ENCODE assay signal across 9 mouse cellular contexts in genomic region chr8:84713381-84713780, GRCm38 (mm10). TPM values are rescaled to one million over a fixed set of nuclear protein-coding genes. Genes with fewer than 3 reads are reported as not detected.
DNase-seq lines count a peak whose midpoint lies in the region; ATAC-seq and TF ChIP-seq lines count a peak whose summit lies in the region.
"Had no signal": no experiment of that assay in that cellular context is flagged by ENCODE, and none has a peak within 500 bp of the region (broad histone marks: within the 10 kb centered on the region; RNA-seq: fewer than 3 reads in every experiment).

No protein-coding gene starts in this region.

- H3K9ac ChIP-seq in kidney, embryonic 14.5 days (ENCODE audit: low read depth, low read length): peak overlapping the region; percentile 5; the same call in 1 of the 2 replicates
- H3K9ac ChIP-seq in embryonic facial prominence, embryonic 13.5 days: peak overlapping the region; percentile 54
- H3K9ac ChIP-seq in hindbrain, embryonic 16.5 days (ENCODE audit: low read depth, low read length): no peak overlapping the region
- H3K9ac ChIP-seq in midbrain, postnatal 0 days (replicated peaks; ENCODE audit: low read length, poor library complexity, severe bottlenecking): no peak overlapping the region

- peak overlapping the region; percentile 85 for H3K27ac ChIP-seq in kidney, embryonic 14.5 days (ENCODE audit: low read depth, low read length)
- H3K27ac ChIP-seq in embryonic facial prominence, embryonic 13.5 days: peak overlapping the region; percentile 98
- H3K27ac ChIP-seq in hindbrain, embryonic 16.5 days (ENCODE audit: low read depth, low read length): peak overlapping the region; percentile 73
- peak overlapping the region; percentile 57 for H3K27ac ChIP-seq in midbrain, postnatal 0 days (ENCODE audit: low read depth, low read length)
- H3K27ac ChIP-seq: macrophage had no signal

- no peaks in the 10 kb centered on the region for H3K36me3 ChIP-seq in kidney, embryonic 14.5 days (ENCODE audit: control insufficient read depth, insufficient read depth, low read length)
- H3K36me3 ChIP-seq in embryonic facial prominence, embryonic 13.5 days: peaks cover 39% of the 10 kb centered on the region
- H3K36me3 ChIP-seq in hindbrain, embryonic 16.5 days (ENCODE audit: control insufficient read depth, insufficient read depth, low read length): no peaks in the 10 kb centered on the region
- no peaks in the 10 kb centered on the region for H3K36me3 ChIP-seq in midbrain, postnatal 0 days (ENCODE audit: insufficient read depth, low read length)

- H3K9me3 ChIP-seq in kidney, embryonic 14.5 days (ENCODE audit: control insufficient read depth, low read length): no peaks in the 10 kb centered on the region
- H3K9me3 ChIP-seq in embryonic facial prominence, embryonic 13.5 days: no peaks in the 10 kb centered on the region
- no peaks in the 10 kb centered on the region for H3K9me3 ChIP-seq in hindbrain, embryonic 16.5 days (ENCODE audit: control insufficient read depth, low read length)
- H3K9me3 ChIP-seq in midbrain, postnatal 0 days (ENCODE audit: low read length): no peaks in the 10 kb centered on the region

- no peak for ATAC-seq in kidney, embryonic 14.5 days (ENCODE audit: low FRiP score, low TSS enrichment)
- no peak for ATAC-seq in embryonic facial prominence, embryonic 13.5 days (ENCODE audit: insufficient number of reproducible peaks, insufficient read depth, low FRiP score, low TSS enrichment, low read depth)
- no peak for ATAC-seq in hindbrain, embryonic 16.5 days
- ATAC-seq in midbrain, postnatal 0 days (ENCODE audit: low FRiP score): no peak

- peaks cover 31% of the 10 kb centered on the region for H3K4me1 ChIP-seq in kidney, embryonic 14.5 days (ENCODE audit: control insufficient read depth, insufficient read depth, low read length)
- H3K4me1 ChIP-seq in embryonic facial prominence, embryonic 13.5 days: peaks cover 80% of the 10 kb centered on the region
- peaks cover 39% of the 10 kb centered on the region for H3K4me1 ChIP-seq in hindbrain, embryonic 16.5 days (ENCODE audit: control insufficient read depth, insufficient read depth, low read depth, low read length)
- no peaks in the 10 kb centered on the region for H3K4me1 ChIP-seq in midbrain, postnatal 0 days (ENCODE audit: insufficient read depth, low read length)

- no peak for DNase-seq in kidney, adult 11 months
- no peak for DNase-seq in midbrain, postnatal 0 days (ENCODE audit: low spot score)
- no peak for DNase-seq in right cerebral cortex, postnatal 36 days (ENCODE audit: low spot score in 2 of 2)
- DNase-seq in right cerebral cortex, postnatal 14 days: no peak
- DNase-seq in cerebellum, postnatal 4 days (ENCODE audit: low spot score in 2 of 2): no peak

- WGBS in kidney, embryonic 14.5 days: 35% methylated on average over 4 of the region's 4 CpGs
- 28% methylated on average over 4 of the region's 4 CpGs for WGBS in embryonic facial prominence, embryonic 13.5 days
- 45% methylated on average over 4 of the region's 4 CpGs for WGBS in hindbrain, embryonic 16.5 days
- WGBS in midbrain, postnatal 0 days: 51% methylated on average over 4 of the region's 4 CpGs

- no peak for TF ChIP-seq CTCF in midbrain, postnatal 0 days (IDR thresholded peaks at IDR 0.05)

- peaks cover 49% of the 10 kb centered on the region for H3K27me3 ChIP-seq in kidney, embryonic 14.5 days (ENCODE audit: control insufficient read depth, insufficient read depth, low read length)
- peaks cover 25% of the 10 kb centered on the region for H3K27me3 ChIP-seq in embryonic facial prominence, embryonic 13.5 days
- peaks cover 3% of the 10 kb centered on the region for H3K27me3 ChIP-seq in hindbrain, embryonic 16.5 days (replicated peaks; ENCODE audit: control insufficient read depth, insufficient read depth, low read length)
- peaks cover 12% of the 10 kb centered on the region; the same call in 1 of the 2 replicates for H3K27me3 ChIP-seq in midbrain, postnatal 0 days (ENCODE audit: insufficient read depth, low read length)

- H3K4me3 ChIP-seq in kidney, embryonic 14.5 days (ENCODE audit: low read length): no peak overlapping the region
- no peak overlapping the region for H3K4me3 ChIP-seq in embryonic facial prominence, embryonic 13.5 days
- no peak overlapping the region for H3K4me3 ChIP-seq in hindbrain, embryonic 16.5 days (ENCODE audit: low read length)
- no peak overlapping the region for H3K4me3 ChIP-seq in midbrain, postnatal 0 days (ENCODE audit: low read depth, low read length)

- no peak overlapping the region for H3K4me2 ChIP-seq in kidney, embryonic 14.5 days (replicated peaks; ENCODE audit: low read depth, low read length)
- H3K4me2 ChIP-seq in embryonic facial prominence, embryonic 13.5 days: peak overlapping the region; percentile 27; the same call in 1 of the 2 replicates
- H3K4me2 ChIP-seq in hindbrain, embryonic 16.5 days (ENCODE audit: low read length): no peak overlapping the region
- no peak overlapping the region for H3K4me2 ChIP-seq in midbrain, postnatal 0 days (ENCODE audit: low read depth, low read length, poor library complexity, severe bottlenecking)

RNA-seq across cellular contexts. Expression of gene G430095P16Rik, which starts 9.4 kb away (rescaled TPM):
- polyA plus RNA-seq in kidney, embryonic 14.5 days (2014; fragmentation: Nextera tagmentation; extraction: Ambion mirVana): 1.7 and 2.8 TPM in 2 replicates
- polyA plus RNA-seq in embryonic facial prominence, embryonic 13.5 days (2015; fragmentation: Nextera tagmentation; extraction: Ambion mirVana): 6.1 and 6.2 TPM in 2 replicates
- 0.82 and 0.89 TPM in 2 replicates for polyA plus RNA-seq in hindbrain, embryonic 16.5 days (2015; fragmentation: Nextera tagmentation; extraction: Ambion mirVana)
- total RNA-seq in midbrain, postnatal 0 days (2014; rRNA removed): not detected in 2 replicates
- polyA plus RNA-seq in midbrain, postnatal 0 days (2015; fragmentation: Nextera tagmentation; extraction: Ambion mirVana): 0.39 and 0.71 TPM in 2 replicates
- polyA plus RNA-seq: macrophage had no signal

RNA-seq across cellular contexts. Expression of gene Lyl1, which starts 12.1 kb away (rescaled TPM):
- 6.3 and 8.9 TPM in 2 replicates for polyA plus RNA-seq in kidney, embryonic 14.5 days (2014; fragmentation: Nextera tagmentation; extraction: Ambion mirVana)
- polyA plus RNA-seq in embryonic facial prominence, embryonic 13.5 days (2015; fragmentation: Nextera tagmentation; extraction: Ambion mirVana): 4.8 and 4.9 TPM in 2 replicates
- 2.6 and 3.2 TPM in 2 replicates for polyA plus RNA-seq in hindbrain, embryonic 16.5 days (2015; fragmentation: Nextera tagmentation; extraction: Ambion mirVana)
- 4.6 and 4.8 TPM in 2 replicates for total RNA-seq in midbrain, postnatal 0 days (2014; rRNA removed)
- polyA plus RNA-seq in midbrain, postnatal 0 days (2015; fragmentation: Nextera tagmentation; extraction: Ambion mirVana): 2.0 and 2.8 TPM in 2 replicates

RNA-seq across cellular contexts. Expression of gene Nacc1, which starts 25.7 kb away (rescaled TPM):
- 28.1 and 33.1 TPM in 2 replicates for polyA plus RNA-seq in kidney, embryonic 14.5 days (2014; fragmentation: Nextera tagmentation; extraction: Ambion mirVana)
- 16.3 and 16.6 TPM in 2 replicates for polyA plus RNA-seq in embryonic facial prominence, embryonic 13.5 days (2015; fragmentation: Nextera tagmentation; extraction: Ambion mirVana)
- polyA plus RNA-seq in hindbrain, embryonic 16.5 days (2015; fragmentation: Nextera tagmentation; extraction: Ambion mirVana): 12.4 and 15.5 TPM in 2 replicates
- total RNA-seq in midbrain, postnatal 0 days (2014; rRNA removed): 87.2 and 102 TPM in 2 replicates
- polyA plus RNA-seq in midbrain, postnatal 0 days (2015; fragmentation: Nextera tagmentation; extraction: Ambion mirVana): 13.7 and 13.8 TPM in 2 replicates

RNA-seq across cellular contexts. Expression of gene Trmt1, which starts 27.3 kb away (rescaled TPM):
- polyA plus RNA-seq in kidney, embryonic 14.5 days (2014; fragmentation: Nextera tagmentation; extraction: Ambion mirVana): 65.4 and 82.3 TPM in 2 replicates
- 71.3 and 78.6 TPM in 2 replicates for polyA plus RNA-seq in embryonic facial prominence, embryonic 13.5 days (2015; fragmentation: Nextera tagmentation; extraction: Ambion mirVana)
- 66.8 and 71.2 TPM in 2 replicates for polyA plus RNA-seq in hindbrain, embryonic 16.5 days (2015; fragmentation: Nextera tagmentation; extraction: Ambion mirVana)
- 88.5 and 99.5 TPM in 2 replicates for total RNA-seq in midbrain, postnatal 0 days (2014; rRNA removed)
- polyA plus RNA-seq in midbrain, postnatal 0 days (2015; fragmentation: Nextera tagmentation; extraction: Ambion mirVana): 74.2 and 75.0 TPM in 2 replicates

RNA-seq across cellular contexts. Expression of gene Ier2, which starts 50.7 kb away (rescaled TPM):
- polyA plus RNA-seq in kidney, embryonic 14.5 days (2014; fragmentation: Nextera tagmentation; extraction: Ambion mirVana): 81.9 and 88.9 TPM in 2 replicates
- 64.3 and 67.6 TPM in 2 replicates for polyA plus RNA-seq in embryonic facial prominence, embryonic 13.5 days (2015; fragmentation: Nextera tagmentation; extraction: Ambion mirVana)
- 18.2 and 19.6 TPM in 2 replicates for polyA plus RNA-seq in hindbrain, embryonic 16.5 days (2015; fragmentation: Nextera tagmentation; extraction: Ambion mirVana)
- total RNA-seq in midbrain, postnatal 0 days (2014; rRNA removed): 3.9 and 4.3 TPM in 2 replicates
- polyA plus RNA-seq in midbrain, postnatal 0 days (2015; fragmentation: Nextera tagmentation; extraction: Ambion mirVana): 12.8 and 14.7 TPM in 2 replicates

Comparison
In these comparisons a context has a peak if more than half of its experiments do, and no peak if none do; other contexts are left out.
1. H3K9ac ChIP-seq: peak in kidney, embryonic 14.5 days (single experiment) and embryonic facial prominence, embryonic 13.5 days (single experiment); none in hindbrain, embryonic 16.5 days (single experiment) and midbrain, postnatal 0 days (single experiment).
2. Peak in every context shown above with its lines, with median percentiles within 50 percentile points of each other: H3K27ac ChIP-seq.